Mouse (Mus musculus): Measurements from ENCODE around the gene Rgp1.

DNA sequence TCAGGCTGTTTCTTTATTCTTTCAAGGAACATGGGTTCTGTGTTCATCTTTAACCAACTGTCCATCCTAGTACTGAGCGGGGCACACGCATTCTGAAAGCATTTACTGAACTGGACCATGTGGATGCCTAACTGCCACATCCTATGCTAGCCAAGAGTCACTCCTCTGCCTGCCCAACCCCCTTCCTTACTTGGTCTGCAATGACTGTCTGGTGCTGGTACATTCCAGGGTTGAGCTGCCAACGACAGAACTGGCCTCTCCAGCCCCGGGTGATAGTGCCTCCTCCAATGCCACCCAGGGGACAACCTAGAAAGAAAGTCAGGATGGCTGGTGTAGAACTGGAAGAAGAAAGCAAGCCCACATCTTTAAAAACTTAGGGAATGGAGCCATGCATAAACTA, 5.0 kb upstream of the Rgp1 start:
- TF ChIP-seq POLR2A (IDR thresholded peaks at IDR 0.05; ENCODE audit: control insufficient read depth, low read depth, low read length) (no peak), CTCF (IDR thresholded peaks at IDR 0.05; ENCODE audit: control insufficient read depth, insufficient read depth, insufficient replicate concordance, low read depth, low read length) (no peak)

Measured in testis, adult 2 months (tissue).